In genomic region chr11:62000099-62000498, GRCm38 (mm10) we compare ENCODE assay signal across 20 mouse cellular contexts. TPM values are rescaled to one million over a fixed set of nuclear protein-coding genes. Genes with fewer than 3 reads are reported as not detected.
A peak's percentile ranks its signal among the peaks of the same experiment; 100 is the strongest.
DNase-seq lines count a peak whose midpoint lies in the region; TF ChIP-seq lines count a peak whose summit lies in the region.
"Had no signal": no experiment of that assay in that cellular context is flagged by ENCODE, and none has a peak within 500 bp of the region (broad histone marks: within the 10 kb centered on the region; RNA-seq: fewer than 3 reads in every experiment).

No protein-coding gene starts in this region.

- no peak for TF ChIP-seq EP300 in heart, adult 2 months (IDR thresholded peaks at IDR 0.05; ENCODE audit: insufficient read depth, low read depth, low read length)

- H3K4me1 ChIP-seq in heart, adult 2 months (ENCODE audit: control insufficient read depth, insufficient read depth, low read length), result peaks cover 1% of the 10 kb centered on the region; the same call in 1 of the 2 replicates
- H3K4me1 ChIP-seq: forebrain, embryonic 13.5 days; forebrain, embryonic 15.5 days had no signal

- no peak for TF ChIP-seq POLR2A in heart, adult 2 months (IDR thresholded peaks at IDR 0.05; ENCODE audit: insufficient read depth, low read depth, low read length)

- H3K36me3 ChIP-seq in heart, adult 2 months (ENCODE audit: control insufficient read depth, insufficient read depth, low read length), result no peaks in the 10 kb centered on the region
- H3K36me3 ChIP-seq: embryonic facial prominence, embryonic 10.5 days; embryonic facial prominence, embryonic 12.5 days; forebrain, embryonic 15.5 days; G1E had no signal

- H3K4me3 ChIP-seq in heart, adult 2 months, result no peak overlapping the region
- H3K4me3 ChIP-seq: embryonic facial prominence, embryonic 10.5 days; embryonic facial prominence, embryonic 12.5 days; forebrain, embryonic 13.5 days; forebrain, embryonic 15.5 days had no signal

- no peak for TF ChIP-seq CTCF in heart, adult 2 months (IDR thresholded peaks at IDR 0.05)

- H3K27me3 ChIP-seq in heart, adult 2 months (ENCODE audit: control insufficient read depth, insufficient read depth, low read length), result no peaks in the 10 kb centered on the region
- H3K27me3 ChIP-seq: CH12.LX; embryonic facial prominence, embryonic 12.5 days; forebrain, embryonic 13.5 days; forebrain, embryonic 15.5 days; Patski had no signal

- 81% methylated on average over 12 of the region's 12 CpGs for WGBS in heart, adult 2 months

- no peak overlapping the region for H3K27ac ChIP-seq in heart, adult 2 months
- H3K27ac ChIP-seq: embryonic facial prominence, embryonic 10.5 days; embryonic facial prominence, embryonic 12.5 days; forebrain, embryonic 13.5 days; forebrain, embryonic 15.5 days had no signal

- intact Hi-C loops in heart, adult 2 months (cut with DNase I), result no loop called here

- H3K79me2 ChIP-seq in heart, adult 2 months (replicated peaks; ENCODE audit: control insufficient read depth, insufficient read depth, low read length), result no peaks in the 10 kb centered on the region

- no peak overlapping the region for H3K9ac ChIP-seq in heart, adult 2 months (ENCODE audit: low read depth, low read length)
- H3K9ac ChIP-seq: embryonic facial prominence, embryonic 12.5 days; forebrain, embryonic 13.5 days; forebrain, embryonic 15.5 days; forebrain, postnatal 0 days had no signal

- DNase-seq in cerebellum, adult 18-20 months, result peak; percentile 54 to 65
- DNase-seq in cerebellum, postnatal 4 days (ENCODE audit: low spot score in 2 of 2), result no peak
- DNase-seq in cerebellum, adult 9-11 months, result peak; percentile 43
- no peak for DNase-seq in cerebellum, adult 8-10 months
- DNase-seq in heart, adult 11 months, result peak; percentile 23
- DNase-seq in heart, adult 2 months, result no peak
- DNase-seq: adrenal gland, adult 8-10 months; adrenal gland, postnatal 14 days; adrenal gland, postnatal 36 days; B cell, adult 2 months; cerebellum, adult 9-10 months; cerebellum, postnatal 14 days; forebrain, postnatal 0 days had no signal

RNA-seq across cellular contexts. Expression of gene Specc1, which starts 43.5 kb away (rescaled TPM):
- total RNA-seq in heart, adult 2 months (2021), result 10 to 100 TPM in 1 of 2 experiments, 1 to 10 TPM in 1; 4.6 to 21.6 TPM
- polyA plus RNA-seq in heart, adult 2 months (2012; rRNA removed), result 2.1 and 3.5 TPM in 2 replicates

Comparison
In these comparisons a context has a peak if more than half of its experiments do, and no peak if none do; other contexts are left out.
1. DNase-seq: peak in cerebellum, adult 18-20 months (2 of 2), cerebellum, adult 9-11 months (single experiment) and heart, adult 11 months (single experiment); none in cerebellum, postnatal 4 days (0 of 2), cerebellum, adult 8-10 months (single experiment) and heart, adult 2 months (0 of 2).